Mouse (Mus musculus) thymus, postnatal 14 days (tissue): ENCODE results near the gene Peak1.
"Not testable (repeated sequence)": the region's sequence is repeated elsewhere in the genome, so short reads cannot be mapped to it uniquely, and the experiment has no call there.

Experiments
- DNase-seq: peaks from one replicate; pipeline ENCODE4 v3.0.0; 2021

Gene Peak1

GRCm38 (mm10) chr9:56417948-56418737, at the start of gene Peak1, which contains the start of gene Hmg20a:
Gene Peak1 (minus strand): TSS chr9:56418067.
Gene Hmg20a (plus strand): TSS chr9:56418609.
- DNase-seq: peak; percentile 100

- DNase-seq: peak; percentile 5
Observed at GRCm38 (mm10) chr9:56466251-56466650, 48.4 kb upstream of the Peak1 start.

DNA sequence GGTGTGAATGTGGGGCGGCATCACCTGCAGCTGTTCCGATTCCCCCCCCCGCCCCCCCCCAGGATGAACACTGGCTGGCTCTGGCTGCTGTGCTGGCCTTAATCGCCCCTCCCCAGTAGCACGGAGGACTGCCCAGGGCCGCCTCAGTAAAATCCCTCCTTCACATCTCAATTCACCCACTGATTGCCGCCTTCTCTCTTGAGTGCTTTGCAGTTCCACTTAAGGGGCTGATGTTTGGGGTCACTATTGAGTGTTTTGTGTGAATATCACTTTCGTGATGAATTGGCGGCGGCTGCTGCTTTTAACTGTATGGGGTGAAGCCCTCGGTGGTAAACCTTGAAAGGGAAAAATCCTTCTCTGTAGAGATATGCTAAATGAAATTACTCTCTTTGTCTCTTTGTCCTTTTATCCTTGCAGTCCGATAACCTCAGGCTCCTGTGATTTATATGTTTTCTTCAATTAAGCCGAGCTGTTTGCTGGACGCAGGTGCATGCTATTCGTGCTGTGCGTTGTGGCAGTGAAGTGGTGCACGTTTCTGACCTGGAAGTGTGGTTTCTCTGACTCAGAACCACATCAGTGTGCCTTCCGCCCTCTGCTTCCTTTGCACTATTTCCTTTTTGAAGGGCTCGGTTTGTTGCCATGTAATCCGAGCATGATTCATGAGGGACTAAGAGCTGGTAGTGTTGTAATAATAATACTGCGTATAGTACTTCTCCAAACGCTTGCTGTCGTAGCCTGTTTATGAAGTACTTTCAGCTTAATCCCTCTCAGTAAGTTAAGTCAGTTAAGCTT, 47.2 kb upstream of the Peak1 start:
- DNase-seq: peak; percentile 73

DNA sequence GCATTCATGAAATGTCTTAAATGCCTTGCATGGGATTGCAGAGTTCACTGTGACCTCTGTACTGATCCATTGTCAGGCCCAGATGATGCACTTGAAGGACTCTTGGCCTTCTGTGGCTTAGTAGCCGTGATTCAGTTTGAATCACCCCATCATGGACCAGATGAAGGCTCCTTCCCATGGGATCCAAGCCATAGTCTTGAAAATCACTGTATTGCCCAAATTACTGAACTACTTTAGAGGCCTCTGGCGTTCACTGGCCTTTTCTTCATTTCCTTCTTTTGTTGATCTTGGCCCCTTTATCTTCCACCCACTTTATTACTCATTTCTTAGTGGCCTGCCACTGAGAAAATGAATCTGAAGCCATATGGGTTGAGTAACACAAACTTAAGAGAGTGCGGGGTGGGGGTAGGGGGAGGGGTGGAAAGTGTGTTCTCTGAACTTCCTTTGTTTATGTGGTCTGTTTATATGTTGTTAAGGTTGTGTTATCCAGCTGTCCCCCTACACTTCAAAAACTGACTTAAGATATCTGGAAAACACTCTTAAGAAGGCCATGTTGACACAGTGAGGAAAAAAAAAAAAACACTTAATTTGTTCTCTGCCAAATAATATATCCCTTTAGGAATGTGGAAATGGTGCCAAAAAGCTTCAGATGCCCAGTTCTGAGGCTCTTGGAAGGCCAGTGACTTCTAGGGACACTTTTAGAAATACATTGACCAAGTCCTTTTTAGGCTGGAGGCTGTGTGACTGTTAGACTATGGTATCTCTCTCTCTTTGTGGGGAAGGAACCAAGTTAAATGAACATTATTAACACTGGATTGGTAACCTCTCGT, 46.0 kb upstream of the Peak1 start:
- DNase-seq: no peak

DNA sequence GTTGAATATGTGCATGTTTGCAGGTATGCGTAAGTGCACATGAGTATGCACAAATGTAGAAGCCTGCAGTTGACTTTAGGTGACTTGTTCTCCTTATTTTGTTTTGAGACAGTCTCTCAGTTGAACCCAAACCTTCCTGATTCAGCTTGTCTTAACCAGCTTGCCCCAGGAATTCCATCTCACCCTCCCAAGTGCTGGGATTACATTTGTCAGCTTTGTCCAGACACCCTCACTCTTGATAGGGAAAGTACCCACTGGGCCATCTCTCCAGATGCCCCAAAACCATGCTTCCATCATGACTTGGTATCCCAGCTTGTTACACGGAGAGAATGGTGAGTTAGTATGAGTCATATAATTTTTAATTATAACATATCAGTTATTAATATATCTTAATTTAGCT, 45.2 kb upstream of the Peak1 start:
- DNase-seq: no peak

DNA sequence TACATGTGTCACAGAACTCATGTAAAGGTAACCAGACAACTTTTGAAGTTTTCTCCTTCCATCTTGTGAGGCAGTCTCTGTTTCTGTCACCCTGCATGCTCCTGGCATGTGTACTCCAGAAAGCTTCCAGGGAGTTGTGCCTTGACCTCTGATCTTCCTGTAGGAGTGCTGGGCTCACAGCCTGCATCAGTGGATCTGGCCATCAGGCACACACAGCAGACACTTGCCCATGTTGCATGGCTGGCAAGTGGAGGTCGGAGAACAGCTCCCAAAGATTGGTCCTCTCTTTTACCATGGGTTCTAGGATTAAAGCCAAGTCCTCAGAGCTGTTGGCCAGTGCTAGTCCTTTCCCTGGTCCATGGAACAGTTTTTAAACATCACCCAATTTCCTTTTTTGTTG, 44.7 kb upstream of the Peak1 start:
- no peak for DNase-seq

GRCm38 (mm10) chr9:56460987-56461386, 43.1 kb upstream of the Peak1 start:
- no peak for DNase-seq

DNA sequence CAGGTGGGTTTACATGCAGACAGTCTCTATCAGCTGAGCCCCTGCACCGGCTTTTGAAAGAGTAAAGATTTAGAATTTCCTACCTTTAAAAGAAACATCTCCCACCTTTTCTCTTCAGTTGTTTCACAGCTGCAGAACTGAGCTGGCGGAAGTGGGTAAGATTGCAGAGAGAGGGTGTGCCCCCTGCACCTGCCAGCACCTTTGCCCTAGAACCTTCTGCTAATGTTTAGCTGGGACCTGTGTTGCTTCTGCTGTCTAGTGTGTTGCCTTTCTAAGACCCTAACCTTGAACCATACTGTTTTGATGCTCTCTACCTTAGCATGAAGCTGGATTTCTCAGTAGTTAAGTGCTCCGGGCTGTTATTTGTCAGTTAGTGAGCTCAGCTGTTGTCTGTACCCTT, 38.6 kb upstream of the Peak1 start:
- DNase-seq: peak; percentile 48

DNA sequence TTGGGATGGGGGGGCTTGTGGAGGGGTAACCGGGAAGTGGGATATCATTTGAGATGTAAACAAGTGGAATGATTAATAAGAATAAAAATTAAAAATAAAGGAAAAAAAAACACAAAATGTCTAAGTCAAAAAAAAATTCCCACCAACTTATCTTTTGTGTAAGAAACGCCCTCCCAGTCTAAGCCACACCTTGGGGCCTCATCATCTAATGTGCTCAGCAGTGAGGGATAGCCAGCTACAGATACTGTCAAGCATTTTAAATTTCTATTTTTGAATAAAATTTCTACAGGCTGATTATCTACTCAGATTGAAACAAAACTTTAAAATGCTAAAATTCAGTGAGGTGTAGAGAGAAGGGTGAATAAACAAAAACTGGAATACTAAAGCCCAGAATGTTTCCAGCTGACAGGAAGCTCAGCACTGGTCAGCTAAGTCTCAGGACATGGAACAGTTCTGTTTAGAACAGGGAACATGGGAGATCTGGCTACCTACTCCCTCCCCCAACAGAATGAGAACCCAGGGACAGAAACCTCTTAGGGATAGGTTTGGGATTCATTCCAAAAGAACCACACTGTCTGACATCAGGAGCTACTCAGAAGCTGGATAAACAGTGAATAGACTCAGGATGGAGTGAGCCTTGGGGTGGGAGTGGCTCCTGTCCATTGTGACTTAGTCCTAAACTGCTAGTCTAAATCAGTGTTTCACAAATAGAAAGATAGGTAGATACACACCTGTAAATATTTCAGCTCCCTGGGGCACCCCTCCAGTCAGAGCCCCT, 35.4 kb upstream of the Peak1 start:
- no peak for DNase-seq

- no peak for DNase-seq
Observed at GRCm38 (mm10) chr9:56451570-56451969, 33.7 kb upstream of the Peak1 start.

- no peak for DNase-seq
Observed at GRCm38 (mm10) chr9:56439699-56440098, 21.8 kb upstream of the Peak1 start.

- not testable (repeated sequence) for DNase-seq
Observed at GRCm38 (mm10) chr9:56437300-56437892, 19.5 kb upstream of the Peak1 start.

DNA sequence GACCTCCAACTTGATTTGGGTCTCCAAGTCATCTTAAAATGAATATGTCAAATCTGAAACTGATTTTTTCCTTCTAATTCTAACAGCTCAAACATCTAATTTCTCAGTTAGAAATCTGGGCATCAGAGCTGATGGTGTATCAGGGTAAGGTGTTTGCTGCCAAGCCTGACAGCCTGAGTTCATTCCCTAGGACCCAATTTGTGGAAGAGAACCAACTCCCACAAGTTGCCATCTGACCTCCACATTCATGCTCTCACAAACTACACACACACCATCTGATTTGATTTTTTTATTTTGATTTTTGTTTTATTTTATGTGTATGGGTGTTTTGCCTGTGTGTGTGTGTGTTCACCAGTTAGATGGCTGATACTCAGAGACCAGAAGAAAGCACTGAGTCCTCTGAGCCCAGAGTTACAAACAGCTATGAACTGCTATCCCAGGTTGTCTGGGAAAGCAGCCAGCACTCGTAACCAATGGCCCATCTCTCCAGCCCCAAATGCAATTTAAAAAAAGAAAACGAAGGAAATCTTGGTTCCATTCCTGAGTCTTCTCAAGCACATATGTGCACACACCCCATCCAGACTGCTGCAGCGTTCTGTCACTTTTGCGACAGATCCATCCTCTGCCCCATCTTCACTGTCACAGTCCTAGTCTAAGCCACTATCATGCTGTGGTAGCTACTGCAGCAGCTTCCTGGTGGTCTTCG, 18.1 kb upstream of the Peak1 start:
- DNase-seq: no peak

- no peak for DNase-seq
Observed at GRCm38 (mm10) chr9:56424861-56425260, 7.0 kb upstream of the Peak1 start.

- peak; percentile 35 for DNase-seq
Observed at GRCm38 (mm10) chr9:56421991-56422390, 4.1 kb upstream of the Peak1 start.

DNA sequence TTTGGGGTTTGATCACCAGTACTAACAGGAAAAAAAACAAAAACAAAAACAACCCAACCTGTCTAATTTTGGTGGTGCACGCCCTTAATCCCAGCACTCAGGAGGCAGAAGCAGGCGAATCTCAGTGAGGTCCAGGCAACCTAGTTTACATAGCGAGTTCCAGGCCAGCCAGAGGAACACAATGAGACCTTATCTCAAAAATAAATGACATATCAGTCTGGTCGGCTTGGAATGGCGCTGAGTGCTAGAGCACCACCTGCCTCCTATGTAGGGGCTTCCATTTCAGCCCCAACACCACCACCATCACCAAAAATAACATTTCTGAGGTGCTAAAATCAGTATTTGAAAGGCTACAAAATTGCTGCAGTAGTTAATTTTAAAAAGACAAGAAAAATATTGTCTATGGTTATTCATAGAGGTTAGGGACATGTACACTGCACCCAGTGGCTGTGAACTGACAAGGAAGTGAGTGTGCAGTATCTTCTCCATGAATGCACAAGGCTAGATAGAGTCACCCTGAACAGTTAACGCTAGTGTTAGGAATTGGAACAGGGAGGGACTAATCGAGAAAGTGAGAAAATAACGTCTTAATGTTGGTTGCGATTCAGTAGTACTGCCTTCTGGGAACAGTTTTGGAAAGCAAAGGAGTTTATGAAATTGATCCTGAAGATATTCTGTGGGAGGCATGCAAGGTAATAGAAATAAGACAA, 3.2 kb upstream of the Peak1 start:
- no peak for DNase-seq

DNA sequence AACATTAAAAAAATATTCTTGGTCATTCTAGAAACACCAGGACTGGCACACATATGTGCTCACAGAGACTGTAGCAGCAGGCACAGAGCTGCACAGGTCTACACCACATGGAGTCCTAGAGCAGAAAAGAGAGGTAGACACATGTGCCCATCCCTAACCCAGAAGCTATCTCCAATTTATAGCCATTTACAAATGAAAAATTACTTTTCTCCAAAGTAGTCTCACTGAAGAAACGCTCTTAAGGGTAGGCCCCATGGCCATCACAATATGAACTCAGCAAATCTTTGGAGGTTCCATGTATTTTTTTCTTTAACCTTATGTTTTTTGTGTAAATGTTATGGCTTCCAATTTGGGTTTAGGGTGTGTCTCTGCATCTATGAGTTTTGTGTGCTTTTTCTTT, 2.4 kb upstream of the Peak1 start:
- no peak for DNase-seq

DNA sequence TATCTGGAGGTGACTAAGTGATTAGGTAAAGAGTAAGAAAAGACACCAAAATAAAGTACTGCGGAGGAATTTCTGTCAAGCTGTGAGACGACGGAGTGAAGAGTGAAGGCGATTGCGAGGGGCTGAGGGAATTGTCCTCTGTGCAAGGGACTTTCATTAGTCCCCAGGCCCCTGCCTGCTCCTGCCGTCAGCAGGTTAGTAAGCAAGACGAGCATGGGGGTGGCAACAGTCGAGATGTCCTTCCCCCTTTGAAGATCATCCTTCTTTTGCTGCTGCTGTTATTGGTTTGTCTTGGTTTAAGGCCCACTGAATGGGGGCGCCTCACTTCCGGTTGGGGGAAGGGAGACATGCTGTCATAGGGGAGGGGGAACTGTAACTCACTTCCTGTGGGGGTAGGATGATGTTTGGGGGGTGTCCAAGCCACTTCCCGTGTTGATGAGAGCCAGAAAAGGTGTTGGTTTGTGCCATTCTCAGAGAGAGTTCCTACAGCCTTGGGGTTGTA, 922 bp upstream of the Peak1 start:
- peak; percentile 94 for DNase-seq

- peak; percentile 93 for DNase-seq
Observed at GRCm38 (mm10) chr9:56417415-56417947, 386 bp downstream of the Peak1 start.

GRCm38 (mm10) chr9:56415935-56416607, 1.8 kb downstream of the Peak1 start:
- DNase-seq: no peak
